Mouse (Mus musculus) adrenal gland (tissue): ENCODE data around the gene Gm8251.
"Not testable (repeated sequence)": the region's sequence is repeated elsewhere in the genome, so short reads cannot be mapped to it uniquely, and the experiment has no call there.

ENCODE experiments used
- intact Hi-C: fragments of 180-260 bp; cut with DNase I; formaldehyde crosslinking; loops from one replicate; pipeline ENCODE4 v1.15.1; 2025
- long read RNA-seq, 2 experiments: library from polyadenylated mRNA; unstranded; transcript quantifications; one replicate each; pipeline ENCODE4 v2.0.0; 2020; ENCODE audit warnings: borderline replicate concordance in 1 of 2; ENCODE audit not compliant: insufficient replicate concordance in 1 of 2

Gm8251 gene
- long read RNA-seq, experiment 1 = 0 reads
- long read RNA-seq, experiment 2 = 0 reads

- intact Hi-C loops = loop anchor here (5.0 to 10.0 kb wide), 2 partner anchors 160 to 297 kb away; no protein-coding TSS in a partner anchor
These were observed at the start of gene Gm8251 for GRCm38 (mm10) chr1:44061836-44062235. Gene Gm8251, minus strand, starts transcription at chr1:44061936.

- intact Hi-C loops = no loop called here
These were observed 41.2 kb upstream of the Gm8251 start for GRCm38 (mm10) chr1:44102939-44103338.

GRCm38 (mm10) chr1:44102259-44102717 is 40.6 kb upstream of the Gm8251 start, which contains the start of gene Tex30:
Gene Tex30, minus strand, starts transcription at chr1:44102441.
- intact Hi-C loops = no loop called here

GRCm38 (mm10) chr1:44101448-44102225 is 39.9 kb upstream of the Gm8251 start:
- intact Hi-C loops = no loop called here

GRCm38 (mm10) chr1:44064625-44065024 is 2.9 kb upstream of the Gm8251 start:
- intact Hi-C loops = loop anchor here (5.0 to 10.0 kb wide), 2 partner anchors 162 to 300 kb away; no protein-coding TSS in a partner anchor

- intact Hi-C loops = loop anchor here (5.0 to 10.0 kb wide), 2 partner anchors 161 to 299 kb away; no protein-coding TSS in a partner anchor
These were observed 1.7 kb upstream of the Gm8251 start for GRCm38 (mm10) chr1:44063439-44063838.

- intact Hi-C loops = no loop called here
These were observed 3.9 kb downstream of the Gm8251 start for GRCm38 (mm10) chr1:44057805-44058204.

GRCm38 (mm10) chr1:44046556-44046955 is 15.2 kb downstream of the Gm8251 start:
- intact Hi-C loops = no loop called here

- intact Hi-C loops = not testable (repeated sequence)
These were observed 16.0 kb downstream of the Gm8251 start for GRCm38 (mm10) chr1:44045689-44046088.

- intact Hi-C loops = loop anchor here (5.0 kb wide), 1 partner anchor 145 kb away; no protein-coding TSS in a partner anchor
These were observed 19.2 kb downstream of the Gm8251 start for GRCm38 (mm10) chr1:44042555-44042915.

- intact Hi-C loops = loop anchor here (5.0 kb wide), 1 partner anchor 145 kb away; no protein-coding TSS in a partner anchor
These were observed 19.8 kb downstream of the Gm8251 start for GRCm38 (mm10) chr1:44041797-44042554.

GRCm38 (mm10) chr1:44032948-44033347 is 28.8 kb downstream of the Gm8251 start:
- intact Hi-C loops = no loop called here

- intact Hi-C loops = no loop called here
These were observed 29.5 kb downstream of the Gm8251 start for GRCm38 (mm10) chr1:44032213-44032612.

- intact Hi-C loops = no loop called here
These were observed 34.1 kb downstream of the Gm8251 start for GRCm38 (mm10) chr1:44027651-44028050.

GRCm38 (mm10) chr1:44022656-44023055 is 39.1 kb downstream of the Gm8251 start:
- intact Hi-C loops = no loop called here

GRCm38 (mm10) chr1:44019934-44020333 is 41.8 kb downstream of the Gm8251 start, which contains the start of gene Mettl21c:
Gene Mettl21c, minus strand, starts transcription at chr1:44020034.
- intact Hi-C loops = no loop called here

GRCm38 (mm10) chr1:44015556-44015955 is 46.2 kb downstream of the Gm8251 start:
- intact Hi-C loops = no loop called here
